Mouse (Mus musculus): ENCODE results near the gene Celf5. TPM values are rescaled to one million over a fixed set of nuclear protein-coding genes. Genes with fewer than 3 reads are reported as not detected.

The Celf5 gene
- total RNA-seq, 2 experiments from 2014 or later, result 259 to 261 TPM

GRCm38 (mm10) chr10:81418216-81419070 lies 64.1 kb downstream of the Celf5 start:
- DNase-seq (ENCODE audit: low spot score in 2 of 2), result peak in 1 of 2 experiments; percentile 6

GRCm38 (mm10) chr10:81417227-81418215 lies 65.0 kb downstream of the Celf5 start:
- peak in 1 of 2 experiments; percentile 13 for DNase-seq (ENCODE audit: low spot score in 2 of 2)

- DNase-seq (ENCODE audit: low spot score in 2 of 2), result peak; percentile 90 to 94
Measured at GRCm38 (mm10) chr10:81416581-81417226, 65.8 kb downstream of the Celf5 start.

GRCm38 (mm10) chr10:81415549-81416310 lies 66.8 kb downstream of the Celf5 start:
- no peak for DNase-seq (ENCODE audit: low spot score in 2 of 2)

- DNase-seq (ENCODE audit: low spot score in 2 of 2), result no peak
Measured at GRCm38 (mm10) chr10:81415146-81415545, 67.4 kb downstream of the Celf5 start.

- no peak for DNase-seq (ENCODE audit: low spot score in 2 of 2)
Measured at GRCm38 (mm10) chr10:81414682-81415081, 67.8 kb downstream of the Celf5 start.

- peak; percentile 77 to 81 for DNase-seq (ENCODE audit: low spot score in 2 of 2)
Measured at GRCm38 (mm10) chr10:81413310-81414261, 68.9 kb downstream of the Celf5 start.

GRCm38 (mm10) chr10:81412586-81413309 lies 69.8 kb downstream of the Celf5 start:
- no peak for DNase-seq (ENCODE audit: low spot score in 2 of 2)

- peak; percentile 78 for DNase-seq (ENCODE audit: low spot score in 2 of 2)
Measured at GRCm38 (mm10) chr10:81411471-81412400, 70.8 kb downstream of the Celf5 start.

- no peak for DNase-seq (ENCODE audit: low spot score in 2 of 2)
Measured at GRCm38 (mm10) chr10:81410981-81411380, 71.5 kb downstream of the Celf5 start.

- no peak for DNase-seq (ENCODE audit: low spot score in 2 of 2)
Measured at GRCm38 (mm10) chr10:81410350-81410749, 72.2 kb downstream of the Celf5 start.

GRCm38 (mm10) chr10:81409330-81409729 lies 73.2 kb downstream of the Celf5 start:
- no peak for DNase-seq (ENCODE audit: low spot score in 2 of 2)

Small RNA genes within 50 kb of the gene (microRNA-seq; reads per million reads assigned to microRNA genes)
- gene Gm25595 (0 reads per million in 2 experiments), gene Mir1191b (0.22 to 1.4 reads per million in 2 experiments)

Other genes with a start within 250 kb of the Celf5 start
- 10 to 100 TPM; 58.0 to 66.8 TPM for gene Zfr2, start 249.6 kb downstream of the Celf5 start, total RNA-seq (2021)
- 100 to 1,000 TPM; 222 to 266 TPM for gene Matk, start 229.8 kb downstream of the Celf5 start, total RNA-seq (2021)
- 10 to 100 TPM; 36.1 to 42.5 TPM for gene Mrpl54, start 215.8 kb downstream of the Celf5 start, total RNA-seq (2021)
- gene Apba3, start 215.7 kb downstream of the Celf5 start, total RNA-seq (2021), result 10 to 100 TPM; 31.3 to 37.4 TPM
- gene Tjp3, start 191.1 kb downstream of the Celf5 start, total RNA-seq (2021), result 1 to 10 TPM; 1.4 to 2.3 TPM
- 100 to 1,000 TPM; 305 to 311 TPM for gene Pip5k1c, start 189.7 kb downstream of the Celf5 start, total RNA-seq (2021)
- 10 to 100 TPM; 24.7 to 25.6 TPM for gene Cactin, start 161.6 kb downstream of the Celf5 start, total RNA-seq (2021)
- gene Tbxa2r, start 154.0 kb downstream of the Celf5 start, total RNA-seq (2021), result 1 to 10 TPM; 1.9 to 2.9 TPM
- 1 to 10 TPM in 1 of 2 experiments, under 1 TPM in 1; 0.94 to 1.2 TPM for gene Gipc3, start 139.4 kb downstream of the Celf5 start, total RNA-seq (2021)
- 10 to 100 TPM; 25.1 to 30.9 TPM for gene Hmg20b, start 132.2 kb downstream of the Celf5 start, total RNA-seq (2021)
- gene Mfsd12, start 125.2 kb downstream of the Celf5 start, total RNA-seq (2021), result 10 to 100 TPM; 37.0 to 40.8 TPM
- under 1 TPM; 0.57 to 0.74 TPM for gene 4930404N11Rik, start 116.9 kb downstream of the Celf5 start, total RNA-seq (2021)
- gene Fzr1, start 104.2 kb downstream of the Celf5 start, total RNA-seq (2021), result 10 to 100 TPM; 81.2 to 85.2 TPM
- gene Dohh, start 98.3 kb downstream of the Celf5 start, total RNA-seq (2021), result 10 to 100 TPM; 72.0 to 77.3 TPM
- 1 to 10 TPM; 2.3 to 4.5 TPM for gene Gm48551, start 98.2 kb downstream of the Celf5 start, total RNA-seq (2021)
- gene Gm48552, start 93.7 kb downstream of the Celf5 start, total RNA-seq (2021), result 1 to 10 TPM; 1.1 to 3.5 TPM
- 1 to 10 TPM; 2.6 to 3.0 TPM for gene Smim24, start 89.7 kb downstream of the Celf5 start, total RNA-seq (2021)
- gene Nfic, start 27.1 kb downstream of the Celf5 start, total RNA-seq (2021), result 10 to 100 TPM; 51.2 to 55.8 TPM
- 100 to 1,000 TPM in 1 of 2 experiments, 10 to 100 TPM in 1; 89.3 to 116 TPM for gene Ncln, start 13.7 kb upstream of the Celf5 start, total RNA-seq (2021)
- under 1 TPM in 1 of 2 experiments, not detected in 1; 0.30 TPM for gene S1pr4, start 17.4 kb upstream of the Celf5 start, total RNA-seq (2021)
- gene Gna15, start 41.5 kb upstream of the Celf5 start, total RNA-seq (2021), result 1 to 10 TPM; 1.9 to 3.2 TPM
- 100 to 1,000 TPM; 124 to 125 TPM for gene Gna11, start 62.5 kb upstream of the Celf5 start, total RNA-seq (2021)
- 100 to 1,000 TPM; 582 to 612 TPM for gene Aes, start 76.8 kb upstream of the Celf5 start, total RNA-seq (2021)
- gene Tle2, start 91.9 kb upstream of the Celf5 start, total RNA-seq (2021), result 10 to 100 TPM; 25.6 to 26.6 TPM
- 1 to 10 TPM; 1.7 to 2.4 TPM for gene Tle6, start 118.4 kb upstream of the Celf5 start, total RNA-seq (2021)
- gene BC025920, start 123.6 kb upstream of the Celf5 start, total RNA-seq (2021), result 1 to 10 TPM; 2.0 TPM
- gene Sirt6, start 145.1 kb upstream of the Celf5 start, total RNA-seq (2021), result 10 to 100 TPM; 28.9 to 31.4 TPM
- gene Ankrd24, start 145.8 kb upstream of the Celf5 start, total RNA-seq (2021), result 10 to 100 TPM; 28.5 to 40.6 TPM
- 1 to 10 TPM; 5.1 to 5.4 TPM for gene Gm10778, start 166.3 kb upstream of the Celf5 start, total RNA-seq (2021)
- gene Zfp433, start 222.1 kb upstream of the Celf5 start, total RNA-seq (2021), result 10 to 100 TPM; 11.3 to 12.4 TPM

All from layer of hippocampus, postnatal 10 days (tissue).